Mouse (Mus musculus) neural tube, embryonic 15.5 days (tissue): ENCODE measurements around the gene Entpd1. TPM values are rescaled to one million over a fixed set of nuclear protein-coding genes. Genes with fewer than 3 reads are reported as not detected.

Experiments used
- ATAC-seq: fragments of 200-750 bp; cut with Nextera tagmentation; 2 replicates; pipeline ENCODE4 v1.8.0; 2017; ENCODE audit warnings: mild to moderate bottlenecking, moderate TSS enrichment, moderate library complexity; ENCODE audit not compliant: low FRiP score
- H3K27ac ChIP-seq: fragments of 300-500 bp; sonication (generic); replicated peaks from 2 replicates; pipeline ENCODE4 v1.5.1; 2015; ENCODE audit warnings: mild to moderate bottlenecking, inconsistent platforms
- H3K27me3 ChIP-seq: fragments of 300-500 bp; sonication (generic); replicated peaks from 2 replicates; pipeline ENCODE4 v1.6.1; 2015; ENCODE audit warnings: inconsistent platforms
- H3K36me3 ChIP-seq: fragments of 300-500 bp; sonication (generic); 2 replicates; pipeline ENCODE4 v1.6.1; 2015; ENCODE audit warnings: inconsistent platforms
- H3K4me1 ChIP-seq: fragments of 300-500 bp; sonication (generic); 2 replicates; pipeline ENCODE4 v1.6.1; 2015; ENCODE audit warnings: inconsistent platforms
- H3K4me2 ChIP-seq: fragments of 300-500 bp; sonication (generic); 2 replicates; pipeline ENCODE4 v1.6.1; 2015; ENCODE audit warnings: inconsistent platforms, mild to moderate bottlenecking, moderate library complexity
- H3K4me3 ChIP-seq: fragments of 300-500 bp; sonication (generic); replicated peaks from 2 replicates; pipeline ENCODE4 v1.5.1; 2015; ENCODE audit warnings: mild to moderate bottlenecking, inconsistent platforms
- H3K9ac ChIP-seq: fragments of 300-500 bp; sonication (generic); replicated peaks from 2 replicates; pipeline ENCODE4 v1.6.1; 2015; ENCODE audit warnings: mild to moderate bottlenecking, inconsistent platforms
- H3K9me3 ChIP-seq: fragments of 300-500 bp; sonication (generic); replicated peaks from 2 replicates; pipeline ENCODE4 v1.6.1; 2016; ENCODE audit warnings: inconsistent platforms
- WGBS: fragments of 180-500 bp; shearing (Covaris S2); methylation state at CpG from one replicate; pipeline ENCODE4 v1.1.7; 2015; ENCODE audit warnings: mixed read lengths; 5-methylcytosine and 5-hydroxymethylcytosine counted together
- polyA plus RNA-seq: library from polyadenylated mRNA; unstranded; fragments of >200 nt; fragmentation: Nextera tagmentation; extraction: Ambion mirVana; gene quantifications from 2 replicates; pipeline ENCODE4 v1.2.1, GENCODE M21; 2015

The Entpd1 gene
- polyA plus RNA-seq, 1 experiment from 2014 or later = 7.0 TPM

GRCm38 (mm10) chr19:40769341-40769770 is 157.2 kb downstream of the Entpd1 start:
- Histone ChIP-seq H3K36me3 (no peaks in the 10 kb centered on the region), H3K4me2 (no peak overlapping the region), H3K9ac (no peak overlapping the region), H3K27me3 (no peaks in the 10 kb centered on the region), H3K9me3 (no peaks in the 10 kb centered on the region), H3K27ac (no peak overlapping the region), H3K4me3 (no peak overlapping the region), H3K4me1 (peaks cover 4% of the 10 kb centered on the region; the same call in 1 of the 2 replicates)
- ATAC-seq = no peak
- WGBS = 51% methylated on average over 7 of the region's 7 CpGs

- H3K4me3 ChIP-seq = no peak overlapping the region
- H3K27me3 ChIP-seq = no peaks in the 10 kb centered on the region
- H3K4me2 ChIP-seq = no peak overlapping the region
- H3K9me3 ChIP-seq = no peaks in the 10 kb centered on the region
- no peak for ATAC-seq
- H3K36me3 ChIP-seq = no peaks in the 10 kb centered on the region
- no peaks in the 10 kb centered on the region for H3K4me1 ChIP-seq
- 65% methylated on average over 15 of the region's 15 CpGs for WGBS
- H3K9ac ChIP-seq = no peak overlapping the region
- no peak overlapping the region for H3K27ac ChIP-seq
These were observed 176.0 kb downstream of the Entpd1 start for GRCm38 (mm10) chr19:40788004-40788714.

GRCm38 (mm10) chr19:40788715-40789084 is 176.5 kb downstream of the Entpd1 start:
- Histone ChIP-seq H3K4me1 (no peaks in the 10 kb centered on the region), H3K9me3 (no peaks in the 10 kb centered on the region), H3K36me3 (no peaks in the 10 kb centered on the region), H3K4me3 (no peak overlapping the region), H3K27me3 (no peaks in the 10 kb centered on the region), H3K9ac (no peak overlapping the region), H3K4me2 (no peak overlapping the region), H3K27ac (no peak overlapping the region)
- no peak for ATAC-seq
- WGBS = 65% methylated on average over 2 of the region's 2 CpGs

Other genes starting within 250 kb of the Entpd1 start
- gene Sorbs1, start 98.6 kb upstream of the Entpd1 start, polyA plus RNA-seq = 94.7 and 103 TPM in 2 replicates
- gene Aldh18a1, start 23.9 kb upstream of the Entpd1 start, polyA plus RNA-seq = 43.0 and 49.1 TPM in 2 replicates
- gene Tctn3, start 133 bp upstream of the Entpd1 start, polyA plus RNA-seq = 13.7 and 14.8 TPM in 2 replicates
- 0.23 and 0.55 TPM in 2 replicates for gene Cc2d2b, start 136.4 kb downstream of the Entpd1 start, polyA plus RNA-seq
- 14.3 and 15.1 TPM in 2 replicates for gene Ccnj, start 218.9 kb downstream of the Entpd1 start, polyA plus RNA-seq